Mouse (Mus musculus): ENCODE measurements around the gene Chchd10.

Chchd10 gene

DNA sequence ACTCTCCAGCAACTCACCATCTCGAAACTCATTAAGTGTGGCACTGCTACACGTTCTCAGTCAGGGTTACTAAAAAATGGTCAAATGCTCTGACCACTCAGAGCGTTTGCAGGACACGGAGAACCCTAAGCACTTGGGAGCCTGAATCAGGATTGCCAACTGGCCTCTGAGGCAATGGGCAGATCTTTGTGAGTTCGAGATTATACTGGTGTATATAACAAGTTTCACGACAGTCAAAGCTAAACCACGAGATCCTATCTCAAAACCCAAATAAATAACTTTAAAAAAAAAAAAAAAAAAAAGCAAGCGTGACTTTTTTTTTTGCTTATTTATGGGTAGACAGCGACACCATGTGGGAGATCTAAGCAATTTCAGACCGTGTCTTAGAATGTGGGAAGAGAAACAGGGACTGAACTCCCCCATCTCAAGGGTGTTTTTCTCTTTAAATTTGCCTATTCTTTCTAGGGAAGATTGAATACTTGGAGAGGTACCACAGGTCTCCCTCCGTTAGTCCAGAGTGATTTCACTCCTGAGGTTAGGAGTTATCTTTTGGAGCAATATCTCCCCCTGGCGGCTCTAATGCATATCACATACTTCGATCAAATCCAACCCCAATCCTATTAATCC, 18.6 kb downstream of the Chchd10 start:
- DNase-seq, result peak; percentile 54 to 73

DNA sequence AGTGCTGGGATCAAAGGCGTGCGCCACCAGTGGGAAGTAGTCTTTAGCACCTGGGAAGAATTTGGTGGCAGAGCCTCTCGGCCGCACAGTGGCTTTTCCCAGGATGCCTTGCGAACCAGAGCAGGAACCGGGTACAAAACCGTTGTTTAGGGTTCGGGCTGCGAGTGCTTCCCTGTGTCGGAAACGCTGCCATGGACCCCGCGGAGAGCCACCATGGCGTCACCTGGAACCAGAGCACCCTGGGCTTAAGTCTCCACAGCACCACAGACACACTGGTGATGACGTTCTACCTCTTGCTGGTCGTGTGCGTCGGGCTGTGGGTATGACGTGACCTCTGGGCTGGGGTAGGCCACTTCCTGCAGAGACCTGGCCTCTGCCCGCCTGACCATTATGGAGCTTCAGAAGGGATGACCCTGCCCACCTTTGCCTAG, 21.5 kb downstream of the Chchd10 start, which contains the start of gene Gm5134:
Gene Gm5134, plus strand, starts transcription at position 134 of the 431 bp plus-strand sequence.
- no peak for DNase-seq

DNA sequence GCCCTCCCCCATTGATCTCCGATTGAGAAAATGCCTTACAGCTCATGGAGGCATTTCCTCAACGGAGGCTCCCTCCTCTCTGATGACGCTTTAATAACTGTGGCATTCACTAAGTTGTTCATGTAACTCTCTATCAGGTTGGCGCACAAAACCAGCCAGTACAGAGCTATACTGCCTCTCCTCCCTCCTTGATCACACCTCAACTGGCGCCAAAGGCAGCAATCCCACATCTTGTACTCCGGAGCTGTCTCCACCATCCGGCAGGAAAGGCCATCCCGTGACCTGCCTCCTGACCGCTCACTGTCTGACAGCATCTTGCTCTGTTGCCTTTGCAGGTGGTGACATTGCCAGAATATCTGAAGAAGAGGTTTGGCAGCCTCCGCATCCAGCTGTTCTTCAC, 40.9 kb downstream of the Chchd10 start:
- DNase-seq, result no peak

DNA sequence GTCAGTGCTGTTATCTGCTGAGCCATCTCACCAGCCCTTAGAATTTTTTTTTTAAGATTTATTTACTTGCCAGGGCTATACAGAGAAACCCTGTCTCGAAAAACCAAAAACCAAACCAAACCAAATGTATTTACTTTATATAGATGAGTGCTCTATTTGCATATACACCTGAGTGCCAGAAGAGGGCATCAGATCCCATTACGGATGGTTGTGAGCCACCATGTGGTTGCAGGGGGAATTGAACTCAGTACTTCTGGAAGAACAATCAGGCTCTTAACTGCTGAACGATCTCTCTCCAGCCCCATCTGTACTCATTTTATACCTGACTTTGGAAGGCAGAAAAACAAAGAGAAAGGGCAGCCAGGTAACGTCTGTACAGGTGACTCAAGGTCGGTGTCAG, 42.3 kb downstream of the Chchd10 start:
- peak; percentile 27 to 42 for DNase-seq

DNA sequence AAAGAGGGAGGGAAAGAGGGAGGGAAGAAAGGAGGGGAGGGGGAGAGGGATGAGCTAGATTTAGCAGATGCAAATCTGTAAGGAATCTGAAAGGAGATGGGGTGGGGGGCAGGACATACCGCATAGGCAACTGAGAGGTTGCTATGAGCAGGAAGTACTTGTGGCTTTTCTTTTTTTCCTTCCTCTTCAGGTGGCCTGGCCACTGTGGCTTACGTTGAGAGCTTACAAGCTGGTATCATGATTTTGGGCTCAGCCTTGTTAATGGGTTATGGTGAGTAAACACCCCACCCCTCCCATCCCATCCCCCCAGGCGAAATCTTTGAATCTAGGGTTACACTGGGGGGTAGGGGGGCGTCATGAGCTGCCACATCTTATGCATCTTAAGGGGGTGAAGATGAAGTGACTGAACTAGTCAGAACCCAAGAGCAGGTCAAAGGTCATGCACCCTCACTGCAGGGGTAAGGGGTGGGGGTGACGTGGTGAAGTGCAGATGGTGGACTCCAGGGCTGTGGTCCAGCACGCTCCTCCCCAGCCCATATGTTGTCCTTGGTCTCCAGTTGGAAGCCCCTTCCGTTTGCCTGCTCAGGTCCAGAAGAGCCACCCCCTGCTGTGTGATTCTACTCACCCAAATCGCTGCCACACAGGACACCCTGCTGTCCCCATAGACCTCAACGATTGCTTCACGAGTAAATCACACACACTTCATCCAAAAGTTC, 45.3 kb downstream of the Chchd10 start:
- DNase-seq, result no peak

DNA sequence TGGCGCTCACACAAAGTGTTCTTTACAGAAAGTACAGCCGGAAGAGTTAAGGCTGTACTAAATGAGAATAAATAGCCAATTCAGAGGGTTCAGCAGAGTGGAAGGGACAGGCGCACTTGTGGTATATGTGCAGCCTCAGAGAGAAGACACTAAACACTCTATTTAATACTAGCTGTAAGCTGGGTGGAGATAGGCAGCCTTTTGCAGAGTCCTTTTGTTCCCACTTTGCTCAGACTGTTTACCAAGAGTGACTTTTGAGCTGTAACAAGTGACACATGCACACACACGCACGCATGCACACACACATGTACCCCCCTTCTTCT, 45.9 kb downstream of the Chchd10 start:
- no peak for DNase-seq

DNA sequence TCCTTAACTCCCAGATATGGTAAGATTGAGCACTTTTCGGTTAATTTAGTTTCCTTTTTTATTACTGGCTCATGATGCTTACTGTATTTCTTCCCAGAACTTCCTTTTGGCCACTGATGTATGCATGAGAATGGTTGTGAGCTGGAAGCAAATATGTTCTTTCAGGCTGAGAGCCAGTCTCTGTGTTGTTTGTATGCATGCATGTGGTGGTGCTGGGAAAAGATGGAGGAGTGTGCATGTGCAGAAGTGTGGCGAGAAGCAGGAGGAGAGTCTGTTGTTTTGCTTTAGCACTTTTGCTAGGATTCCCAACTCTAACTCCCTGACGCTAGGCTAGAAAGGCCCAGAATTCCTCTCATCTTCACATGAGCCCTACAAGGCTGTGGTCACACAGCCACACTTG, 46.5 kb downstream of the Chchd10 start:
- DNase-seq, result no peak

All from cerebellum, adult 18-20 months (tissue).